In genomic region chr7:110772343-110772742, GRCm38 (mm10) we compare ENCODE assay signal across 12 mouse cellular contexts. TPM values are rescaled to one million over a fixed set of nuclear protein-coding genes. Genes with fewer than 3 reads are reported as not detected.
DNase-seq lines count a peak whose midpoint lies in the region; ATAC-seq lines count a peak whose summit lies in the region.
"Had no signal": no experiment of that assay in that cellular context is flagged by ENCODE, and none has a peak within 500 bp of the region (broad histone marks: within the 10 kb centered on the region; RNA-seq: fewer than 3 reads in every experiment).

No protein-coding gene starts in this region.

- H3K27me3 ChIP-seq in forebrain, embryonic 12.5 days, result peaks cover 35% of the 10 kb centered on the region
- peaks cover 22% of the 10 kb centered on the region for H3K27me3 ChIP-seq in forebrain, embryonic 13.5 days
- peaks cover 18% of the 10 kb centered on the region for H3K27me3 ChIP-seq in liver, embryonic 11.5 days (replicated peaks; ENCODE audit: control insufficient read depth, insufficient read depth, low read length)
- peaks cover 11% of the 10 kb centered on the region for H3K27me3 ChIP-seq in kidney, embryonic 15.5 days
- H3K27me3 ChIP-seq in liver, embryonic 16.5 days (ENCODE audit: control insufficient read depth, insufficient read depth, low read depth, low read length), result no peaks in the 10 kb centered on the region; the same call in 1 of the 2 replicates
- H3K27me3 ChIP-seq: neural tube, embryonic 15.5 days had no signal

- no peak for ATAC-seq in forebrain, embryonic 12.5 days (ENCODE audit: low FRiP score)
- no peak for ATAC-seq in forebrain, embryonic 13.5 days
- no peak for ATAC-seq in liver, embryonic 11.5 days (replicated peaks; ENCODE audit: low FRiP score)
- no peak for ATAC-seq in kidney, embryonic 15.5 days (replicated peaks; ENCODE audit: low FRiP score)
- ATAC-seq in liver, embryonic 16.5 days (ENCODE audit: low read depth), result no peak
- ATAC-seq: hindbrain, postnatal 0 days had no signal

- no peaks in the 10 kb centered on the region for H3K36me3 ChIP-seq in forebrain, embryonic 12.5 days (replicated peaks)
- H3K36me3 ChIP-seq in forebrain, embryonic 13.5 days (ENCODE audit: poor library complexity, severe bottlenecking), result no peaks in the 10 kb centered on the region
- no peaks in the 10 kb centered on the region for H3K36me3 ChIP-seq in liver, embryonic 11.5 days (ENCODE audit: control insufficient read depth, insufficient read depth, low read length)
- H3K36me3 ChIP-seq in kidney, embryonic 15.5 days, result no peaks in the 10 kb centered on the region
- H3K36me3 ChIP-seq in liver, embryonic 16.5 days (ENCODE audit: control insufficient read depth, insufficient read depth), result no peaks in the 10 kb centered on the region
- H3K36me3 ChIP-seq: heart, embryonic 13.5 days; neural tube, embryonic 15.5 days had no signal

- H3K4me3 ChIP-seq in forebrain, embryonic 12.5 days (replicated peaks), result no peak overlapping the region
- H3K4me3 ChIP-seq in forebrain, embryonic 13.5 days, result no peak overlapping the region
- H3K4me3 ChIP-seq in liver, embryonic 11.5 days (ENCODE audit: low read depth, low read length), result no peak overlapping the region
- no peak overlapping the region for H3K4me3 ChIP-seq in kidney, embryonic 15.5 days (replicated peaks)
- H3K4me3 ChIP-seq in liver, embryonic 16.5 days (ENCODE audit: low read depth, low read length), result no peak overlapping the region
- H3K4me3 ChIP-seq: heart, embryonic 13.5 days; neural tube, embryonic 15.5 days had no signal

- no peak for DNase-seq in liver, embryonic 11.5 days (ENCODE audit: low spot score)
- DNase-seq in liver, result no peak
- no peak for DNase-seq in layer of hippocampus, postnatal 14 days (ENCODE audit: low spot score in 2 of 2)
- no peak for DNase-seq in layer of hippocampus, postnatal 10 days (ENCODE audit: low spot score in 2 of 2)
- DNase-seq: cerebellum, adult 2 months had no signal

- WGBS in forebrain, embryonic 12.5 days, result 78% methylated on average over 3 of the region's 3 CpGs
- 74% methylated on average over 3 of the region's 3 CpGs for WGBS in forebrain, embryonic 13.5 days
- 81% methylated on average over 3 of the region's 3 CpGs for WGBS in liver, embryonic 11.5 days
- WGBS in kidney, embryonic 15.5 days, result 87% methylated on average over 3 of the region's 3 CpGs
- 67% methylated on average over 3 of the region's 3 CpGs for WGBS in liver, embryonic 16.5 days (ENCODE audit: insufficient replicate concordance)

- peaks cover 9% of the 10 kb centered on the region for H3K4me1 ChIP-seq in forebrain, embryonic 12.5 days
- H3K4me1 ChIP-seq in forebrain, embryonic 13.5 days, result peaks cover 23% of the 10 kb centered on the region
- H3K4me1 ChIP-seq in liver, embryonic 11.5 days (replicated peaks; ENCODE audit: control insufficient read depth, insufficient read depth, low read length), result peaks cover 76% of the 10 kb centered on the region
- H3K4me1 ChIP-seq in kidney, embryonic 15.5 days, result peaks cover 54% of the 10 kb centered on the region
- peaks cover 72% of the 10 kb centered on the region for H3K4me1 ChIP-seq in liver, embryonic 16.5 days (ENCODE audit: control insufficient read depth, low read depth, low read length)

- H3K4me2 ChIP-seq in forebrain, embryonic 12.5 days, result no peak overlapping the region
- no peak overlapping the region for H3K4me2 ChIP-seq in forebrain, embryonic 13.5 days
- H3K4me2 ChIP-seq in liver, embryonic 11.5 days, result no peak overlapping the region
- no peak overlapping the region for H3K4me2 ChIP-seq in kidney, embryonic 15.5 days
- H3K4me2 ChIP-seq in liver, embryonic 16.5 days (ENCODE audit: low read depth, low read length), result peak overlapping the region; percentile 82; the same call in 1 of the 2 replicates
- H3K4me2 ChIP-seq: neural tube, embryonic 15.5 days had no signal

- H3K9ac ChIP-seq in forebrain, embryonic 12.5 days, result no peak overlapping the region
- no peak overlapping the region for H3K9ac ChIP-seq in forebrain, embryonic 13.5 days
- H3K9ac ChIP-seq in liver, embryonic 11.5 days (ENCODE audit: low read depth, low read length), result peak overlapping the region; percentile 83; the same call in 1 of the 2 replicates
- H3K9ac ChIP-seq in kidney, embryonic 15.5 days, result no peak overlapping the region
- H3K9ac ChIP-seq in liver, embryonic 16.5 days (ENCODE audit: low read depth, low read length), result peak overlapping the region; percentile 87
- H3K9ac ChIP-seq: heart, embryonic 13.5 days; neural tube, embryonic 15.5 days had no signal

- 0 out of 2 replicates have a peak overlapping the region, but pooled peaks have one; percentile 13 for H3K27ac ChIP-seq in forebrain, embryonic 12.5 days
- H3K27ac ChIP-seq in forebrain, embryonic 13.5 days, result no peak overlapping the region
- peak overlapping the region; percentile 8; the same call in 1 of the 2 replicates for H3K27ac ChIP-seq in liver, embryonic 11.5 days (ENCODE audit: low read depth, low read length)
- H3K27ac ChIP-seq in kidney, embryonic 15.5 days, result peak overlapping the region; percentile 77
- peak overlapping the region; percentile 92 for H3K27ac ChIP-seq in liver, embryonic 16.5 days (ENCODE audit: low read length)

- no peaks in the 10 kb centered on the region for H3K9me3 ChIP-seq in forebrain, embryonic 12.5 days
- H3K9me3 ChIP-seq in forebrain, embryonic 13.5 days (replicated peaks), result no peaks in the 10 kb centered on the region
- no peaks in the 10 kb centered on the region for H3K9me3 ChIP-seq in liver, embryonic 11.5 days (ENCODE audit: control insufficient read depth, low read length)
- H3K9me3 ChIP-seq in kidney, embryonic 15.5 days (replicated peaks), result no peaks in the 10 kb centered on the region
- H3K9me3 ChIP-seq in liver, embryonic 16.5 days (replicated peaks; ENCODE audit: control insufficient read depth, low read length), result no peaks in the 10 kb centered on the region
- H3K9me3 ChIP-seq: heart, embryonic 13.5 days; neural tube, embryonic 15.5 days had no signal

RNA-seq across cellular contexts. Expression of gene Ampd3, which starts 4.3 kb away (rescaled TPM):
- polyA plus RNA-seq in forebrain, embryonic 12.5 days (2016; fragmentation: Nextera tagmentation; extraction: Ambion mirVana), result 0.94 and 1.2 TPM in 2 replicates
- 1.5 TPM in 2 replicates for polyA plus RNA-seq in forebrain, embryonic 13.5 days (2015; fragmentation: Nextera tagmentation; extraction: Ambion mirVana)
- polyA plus RNA-seq in liver, embryonic 11.5 days (2014; fragmentation: Nextera tagmentation; extraction: Ambion mirVana), result 39.5 and 41.1 TPM in 2 replicates
- 7.1 and 9.8 TPM in 2 replicates for polyA plus RNA-seq in kidney, embryonic 15.5 days (2015; fragmentation: Nextera tagmentation; extraction: Ambion mirVana)
- 32.6 and 34.4 TPM in 2 replicates for polyA plus RNA-seq in liver, embryonic 16.5 days (2015; fragmentation: Nextera tagmentation; extraction: Ambion mirVana)
- 10 to 100 TPM; 28.2 to 29.9 TPM for total RNA-seq in layer of hippocampus, postnatal 14 days (2021)
- total RNA-seq in layer of hippocampus, postnatal 10 days (2021), result 10 to 100 TPM; 25.7 to 27.0 TPM

Comparison
In these comparisons a context has a peak if more than half of its experiments do, and no peak if none do; other contexts are left out.
1. H3K9ac ChIP-seq: peak in liver, embryonic 11.5 days (single experiment) and liver, embryonic 16.5 days (single experiment); none in forebrain, embryonic 12.5 days (single experiment), forebrain, embryonic 13.5 days (single experiment) and kidney, embryonic 15.5 days (single experiment).